Mouse (Mus musculus) neural tube, embryonic 12.5 days (tissue): ENCODE data around the gene Aven. TPM values are rescaled to one million over a fixed set of nuclear protein-coding genes. Genes with fewer than 3 reads are reported as not detected.

Source experiments
- ATAC-seq: fragments of 200-750 bp; cut with Nextera tagmentation; 2 replicates; pipeline ENCODE4 v1.8.0; 2017; ENCODE audit warnings: low read depth, mild to moderate bottlenecking, moderate TSS enrichment, moderate library complexity; ENCODE audit not compliant: low FRiP score
- H3K27ac ChIP-seq: fragments of 300-500 bp; sonication (generic); 2 replicates; pipeline ENCODE4 v1.5.1; 2016
- H3K27me3 ChIP-seq: fragments of 300-500 bp; sonication (generic); replicated peaks from 2 replicates; pipeline ENCODE4 v1.6.1; 2016; ENCODE audit warnings: mild to moderate bottlenecking
- H3K36me3 ChIP-seq: fragments of 300-500 bp; sonication (generic); 2 replicates; pipeline ENCODE4 v1.6.1; 2016; ENCODE audit warnings: mild to moderate bottlenecking
- H3K4me1 ChIP-seq: fragments of 300-500 bp; sonication (generic); 2 replicates; pipeline ENCODE4 v1.6.1; 2016
- H3K4me2 ChIP-seq: fragments of 300-500 bp; sonication (generic); replicated peaks from 2 replicates; pipeline ENCODE4 v1.6.1; 2016; ENCODE audit warnings: mild to moderate bottlenecking
- H3K4me3 ChIP-seq: fragments of 300-500 bp; sonication (generic); 2 replicates; pipeline ENCODE4 v1.5.1; 2016
- H3K9ac ChIP-seq: fragments of 300-500 bp; sonication (generic); 2 replicates; pipeline ENCODE4 v1.6.1; 2016; ENCODE audit warnings: mild to moderate bottlenecking
- H3K9me3 ChIP-seq: fragments of 300-500 bp; sonication (generic); 2 replicates; pipeline ENCODE4 v1.6.1; 2016; ENCODE audit warnings: mild to moderate bottlenecking
- WGBS: fragments of 180-500 bp; shearing (Covaris S2); methylation state at CpG from one replicate; pipeline ENCODE4 v1.1.7; 2016; 5-methylcytosine and 5-hydroxymethylcytosine counted together
- microRNA-seq: library from miRNA; unstranded; fragments of <30 nt; microRNA quantifications from one replicate; pipeline ENCODE4, GENCODE M21; 2017
- polyA plus RNA-seq: library from polyadenylated mRNA; unstranded; fragments of >200 nt; fragmentation: Nextera tagmentation; extraction: Ambion mirVana; gene quantifications from 2 replicates; pipeline ENCODE4 v1.2.1, GENCODE M21; 2016

Gene Aven
- polyA plus RNA-seq, 1 experiment from 2014 or later: 10.7 TPM

GRCm38 (mm10) chr2:112630669-112631068 is 137.9 kb downstream of the Aven start:
- no peaks in the 10 kb centered on the region for H3K36me3 ChIP-seq
- H3K4me2 ChIP-seq: no peak overlapping the region
- no peak overlapping the region for H3K9ac ChIP-seq
- no peak overlapping the region for H3K4me3 ChIP-seq
- no peak overlapping the region for H3K27ac ChIP-seq
- 89% methylated on average over 11 of the region's 11 CpGs for WGBS
- no peak for ATAC-seq
- H3K9me3 ChIP-seq: no peaks in the 10 kb centered on the region
- no peaks in the 10 kb centered on the region for H3K27me3 ChIP-seq
- no peaks in the 10 kb centered on the region for H3K4me1 ChIP-seq

- no peaks in the 10 kb centered on the region for H3K36me3 ChIP-seq
Observed at GRCm38 (mm10) chr2:112632536-112632935, 139.8 kb downstream of the Aven start.

DNA sequence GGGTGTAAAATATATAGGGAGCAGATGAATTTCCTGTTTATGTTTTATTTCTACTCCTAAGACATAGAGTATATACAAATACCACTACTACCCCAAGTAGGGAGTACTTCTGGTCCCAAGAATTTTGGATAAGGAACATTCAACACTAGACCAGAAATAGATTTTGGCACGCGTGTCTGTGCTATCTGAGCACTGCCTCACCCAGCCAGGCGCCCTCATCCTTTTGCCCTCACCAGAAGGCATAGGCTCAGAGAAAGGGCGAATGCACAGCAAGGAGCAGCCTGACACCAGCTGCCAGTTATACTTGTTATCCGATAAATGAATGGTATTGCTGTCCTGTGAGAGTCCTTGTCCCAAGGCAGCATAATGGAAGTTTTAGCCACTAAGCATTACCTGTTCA is 144.4 kb downstream of the Aven start:
- ATAC-seq: no peak
- Histone ChIP-seq H3K9me3 (no peaks in the 10 kb centered on the region), H3K27ac (no peak overlapping the region), H3K27me3 (no peaks in the 10 kb centered on the region), H3K4me2 (no peak overlapping the region), H3K4me1 (no peaks in the 10 kb centered on the region), H3K36me3 (no peaks in the 10 kb centered on the region), H3K4me3 (no peak overlapping the region), H3K9ac (no peak overlapping the region)
- WGBS: 90% methylated on average over 5 of the region's 5 CpGs

More at GRCm38 (mm10) chr2:112632536-112632935, 139.8 kb downstream of the Aven start:
- ATAC-seq: no peak
- Histone ChIP-seq H3K4me2 (no peak overlapping the region), H3K9me3 (no peaks in the 10 kb centered on the region), H3K9ac (no peak overlapping the region), H3K4me3 (no peak overlapping the region), H3K4me1 (no peaks in the 10 kb centered on the region), H3K27me3 (no peaks in the 10 kb centered on the region), H3K27ac (no peak overlapping the region)
- 94% methylated on average over 9 of the region's 9 CpGs for WGBS

DNA sequence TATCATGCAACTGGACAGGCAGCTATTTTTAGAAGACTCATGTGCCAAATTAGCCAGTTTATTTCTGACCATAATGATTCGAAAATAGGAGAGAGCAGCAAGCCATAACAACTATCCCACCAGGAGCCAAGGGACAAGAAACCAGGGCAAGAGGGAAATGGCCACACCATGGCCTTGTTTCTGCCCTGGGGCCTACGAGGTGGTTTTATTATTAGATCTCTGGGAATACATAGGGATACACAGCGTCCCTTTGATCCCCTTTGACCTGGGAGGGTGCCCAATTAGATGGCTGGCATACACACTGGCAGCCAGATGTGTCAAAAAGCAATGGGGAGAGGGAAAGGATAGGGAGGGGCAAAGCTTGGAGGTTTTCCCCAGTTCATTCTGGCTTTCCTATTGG is 161.1 kb downstream of the Aven start:
- Histone ChIP-seq H3K36me3 (no peaks in the 10 kb centered on the region), H3K27me3 (no peaks in the 10 kb centered on the region), H3K9ac (no peak overlapping the region), H3K27ac (no peak overlapping the region), H3K4me1 (no peaks in the 10 kb centered on the region), H3K4me2 (no peak overlapping the region), H3K9me3 (no peaks in the 10 kb centered on the region), H3K4me3 (no peak overlapping the region)
- WGBS: 79% methylated on average over 3 of the region's 3 CpGs
- ATAC-seq: no peak

DNA sequence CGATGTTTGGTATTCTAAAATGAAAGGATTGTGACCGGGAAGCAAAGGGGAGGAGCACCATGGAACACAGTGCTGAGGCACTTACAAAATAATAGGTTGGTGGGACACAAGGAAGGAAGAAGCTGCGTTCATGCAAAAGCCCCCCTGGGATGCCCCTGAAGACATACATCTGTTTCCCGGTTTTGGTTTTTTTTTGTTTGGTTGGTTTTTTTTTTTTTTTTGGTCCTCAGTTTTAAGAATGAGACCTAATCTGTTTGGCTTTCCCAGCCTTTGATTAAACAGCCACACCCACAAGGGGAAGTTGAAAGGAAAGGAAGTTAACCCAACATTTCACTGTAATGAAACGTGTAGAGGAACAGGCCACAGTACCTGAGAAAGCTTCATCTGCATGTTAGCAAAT is 163.4 kb downstream of the Aven start:
- H3K27me3 ChIP-seq: no peaks in the 10 kb centered on the region
- H3K4me2 ChIP-seq: no peak overlapping the region
- WGBS: 66% methylated on average over 5 of the region's 5 CpGs
- no peaks in the 10 kb centered on the region for H3K4me1 ChIP-seq
- no peaks in the 10 kb centered on the region for H3K9me3 ChIP-seq
- ATAC-seq: no peak
- no peak overlapping the region for H3K9ac ChIP-seq
- H3K36me3 ChIP-seq: no peaks in the 10 kb centered on the region
- no peak overlapping the region for H3K4me3 ChIP-seq
- no peak overlapping the region for H3K27ac ChIP-seq

GRCm38 (mm10) chr2:112669461-112669860 is 176.7 kb downstream of the Aven start:
- H3K9me3 ChIP-seq: no peaks in the 10 kb centered on the region
- no peaks in the 10 kb centered on the region for H3K4me1 ChIP-seq
- no peak overlapping the region for H3K27ac ChIP-seq
- no peaks in the 10 kb centered on the region for H3K36me3 ChIP-seq
- H3K4me2 ChIP-seq: no peak overlapping the region
- H3K4me3 ChIP-seq: no peak overlapping the region
- H3K27me3 ChIP-seq: no peaks in the 10 kb centered on the region
- H3K9ac ChIP-seq: no peak overlapping the region
- ATAC-seq: no peak
- 89% methylated on average over 3 of the region's 3 CpGs for WGBS

GRCm38 (mm10) chr2:112676175-112676574 is 183.4 kb downstream of the Aven start:
- WGBS: 81% methylated on average over 2 of the region's 2 CpGs

DNA sequence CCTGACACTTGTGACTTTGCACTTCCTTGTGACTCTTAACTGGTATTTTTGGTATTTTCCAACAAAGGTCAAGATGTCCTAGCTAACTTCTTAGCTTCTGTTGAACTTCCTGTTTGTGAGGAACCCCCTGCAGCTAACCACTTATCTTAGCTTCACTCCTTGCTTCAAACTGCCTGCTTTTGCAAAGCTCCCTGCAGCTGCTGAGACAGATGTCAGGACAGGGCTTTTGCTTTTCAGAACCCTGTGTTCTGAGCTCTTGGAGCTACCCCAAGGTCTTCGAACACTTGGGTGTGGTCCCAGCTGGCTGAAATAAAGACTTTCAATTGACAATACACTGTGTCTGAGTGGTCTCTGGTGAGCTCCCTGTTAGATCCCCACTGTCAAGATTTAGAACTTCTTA is 184.0 kb downstream of the Aven start:
- Histone ChIP-seq H3K9ac (no peak overlapping the region), H3K9me3 (no peaks in the 10 kb centered on the region), H3K36me3 (no peaks in the 10 kb centered on the region), H3K4me1 (no peaks in the 10 kb centered on the region), H3K4me3 (no peak overlapping the region), H3K27me3 (no peaks in the 10 kb centered on the region), H3K27ac (no peak overlapping the region), H3K4me2 (no peak overlapping the region)
- WGBS: 75% methylated on average over 1 of the region's 1 CpGs
- no peak for ATAC-seq

More at GRCm38 (mm10) chr2:112676175-112676574, 183.4 kb downstream of the Aven start:
- H3K27me3 ChIP-seq: no peaks in the 10 kb centered on the region
- no peak overlapping the region for H3K4me2 ChIP-seq
- H3K4me3 ChIP-seq: no peak overlapping the region
- H3K9me3 ChIP-seq: no peaks in the 10 kb centered on the region
- H3K27ac ChIP-seq: no peak overlapping the region
- no peak overlapping the region for H3K9ac ChIP-seq
- no peaks in the 10 kb centered on the region for H3K36me3 ChIP-seq
- ATAC-seq: no peak
- no peaks in the 10 kb centered on the region for H3K4me1 ChIP-seq

DNA sequence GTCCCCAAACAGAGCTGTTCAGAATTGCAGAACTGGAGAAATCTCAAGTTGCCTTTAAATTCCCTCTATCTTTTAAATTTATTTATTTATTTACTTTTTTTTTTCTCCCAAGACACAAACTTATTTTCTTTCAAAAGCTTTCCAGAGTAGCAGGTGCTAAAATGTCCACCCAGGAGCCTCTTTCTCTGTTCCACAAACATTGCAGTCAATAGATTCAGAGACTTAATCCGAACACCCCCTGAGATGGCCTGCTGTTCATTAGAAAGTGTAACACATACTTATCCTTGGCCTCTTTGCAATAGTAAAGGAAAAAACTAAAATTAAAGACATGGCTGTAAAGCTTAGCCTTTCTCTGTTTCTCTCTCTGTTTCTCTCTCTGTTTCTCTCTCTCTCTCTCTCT is 184.5 kb downstream of the Aven start:
- Histone ChIP-seq H3K9ac (no peak overlapping the region), H3K9me3 (no peaks in the 10 kb centered on the region), H3K4me2 (no peak overlapping the region), H3K27ac (no peak overlapping the region), H3K4me3 (no peak overlapping the region), H3K36me3 (no peaks in the 10 kb centered on the region), H3K27me3 (no peaks in the 10 kb centered on the region), H3K4me1 (no peaks in the 10 kb centered on the region)
- 65% methylated on average over 1 of the region's 1 CpGs for WGBS
- no peak for ATAC-seq

DNA sequence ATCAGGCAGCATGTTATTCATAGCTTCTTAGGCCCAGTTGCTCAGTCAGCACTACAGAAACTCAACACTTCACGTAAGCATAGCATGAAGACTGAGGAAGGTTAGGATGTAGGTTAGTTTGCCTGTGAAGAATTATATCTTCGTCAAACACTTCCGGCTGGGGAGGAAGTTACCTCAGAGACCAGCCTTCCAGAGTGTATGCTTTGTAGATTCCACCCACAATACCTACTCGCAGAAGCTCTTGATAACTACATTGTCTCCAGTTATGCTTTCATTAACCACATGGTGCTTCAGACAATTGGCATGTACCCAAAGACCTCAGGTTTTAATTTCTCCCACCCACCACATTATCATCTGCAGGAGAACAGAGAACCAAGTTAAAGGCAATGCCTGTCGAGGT is 189.1 kb downstream of the Aven start:
- no peak for ATAC-seq
- H3K36me3 ChIP-seq: no peaks in the 10 kb centered on the region
- no peaks in the 10 kb centered on the region for H3K4me1 ChIP-seq
- H3K4me2 ChIP-seq: no peak overlapping the region
- WGBS: 84% methylated on average over 5 of the region's 5 CpGs
- no peak overlapping the region for H3K4me3 ChIP-seq
- no peak overlapping the region for H3K27ac ChIP-seq
- no peaks in the 10 kb centered on the region for H3K9me3 ChIP-seq
- H3K27me3 ChIP-seq: no peaks in the 10 kb centered on the region
- no peak overlapping the region for H3K9ac ChIP-seq

Small RNA genes within 50 kb of the gene (microRNA-seq; reads per million reads assigned to microRNA genes)
- not detected for gene Gm44374

Other genes starting within 250 kb of the Aven start
- not detected in 2 replicates for gene Nutm1, start 233.7 kb upstream of the Aven start, polyA plus RNA-seq
- 140 and 154 TPM in 2 replicates for gene Nop10, start 231.0 kb upstream of the Aven start, polyA plus RNA-seq
- 15.7 and 19.4 TPM in 2 replicates for gene Slc12a6, start 227.1 kb upstream of the Aven start, polyA plus RNA-seq
- not detected in 2 replicates for gene Gm21985, start 226.7 kb upstream of the Aven start, polyA plus RNA-seq
- gene Emc4, start 124.9 kb upstream of the Aven start, polyA plus RNA-seq: 122 and 132 TPM in 2 replicates
- gene Katnbl1, start 113.8 kb upstream of the Aven start, polyA plus RNA-seq: 46.9 and 48.8 TPM in 2 replicates
- gene Emc7, start 38.0 kb upstream of the Aven start, polyA plus RNA-seq: 13.8 and 14.6 TPM in 2 replicates
- 0.11 and 0.45 TPM in 2 replicates for gene Chrm5, start 12.2 kb upstream of the Aven start, polyA plus RNA-seq